Mouse (Mus musculus) liver, postnatal 0 days (tissue): ENCODE measurements around the gene Samd14.

Experiments
- CTCF ChIP-seq: sonication (generic); IDR thresholded peaks from 2 replicates; pipeline ENCODE4 v1.5.1; 2016; ENCODE audit warnings: antibody characterized with exemption, low read depth
- EP300 ChIP-seq: IDR thresholded peaks from 2 replicates; pipeline ENCODE4 v1.6.1; 2016; ENCODE audit warnings: antibody characterized with exemption, low read depth, mild to moderate bottlenecking

DNA sequence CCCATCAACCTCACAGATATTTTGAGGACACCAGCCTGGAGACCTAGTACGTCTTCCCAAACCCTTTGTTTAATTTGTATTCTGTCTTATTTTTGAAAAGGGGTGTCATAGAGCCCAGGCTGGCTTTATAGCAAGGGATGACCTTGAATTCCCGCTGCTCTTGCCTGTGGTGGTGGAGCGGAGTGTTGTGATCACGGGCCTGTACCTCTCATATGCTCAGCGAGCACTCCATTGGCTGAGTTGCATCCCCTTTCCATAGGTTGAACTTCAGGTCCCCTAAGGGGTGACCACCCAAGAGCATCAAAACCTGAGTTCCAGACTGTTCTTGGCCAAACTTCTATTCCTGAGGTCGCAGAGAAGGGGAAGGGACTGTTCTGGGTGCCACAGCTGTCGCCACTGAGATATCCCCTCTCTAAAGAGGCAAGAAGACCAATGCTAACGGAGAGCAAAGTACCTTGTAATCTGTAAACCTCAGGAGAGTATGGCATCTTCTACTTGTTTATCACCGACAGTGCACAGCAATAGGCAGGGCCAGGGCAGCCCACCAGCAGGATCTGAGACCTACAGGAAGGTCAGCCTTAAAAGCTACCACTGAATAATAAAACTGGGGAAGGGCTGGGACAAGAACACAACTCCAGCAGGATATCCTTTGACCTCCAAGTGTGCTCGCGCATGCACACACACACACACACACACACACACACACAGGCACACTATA lies 30.1 kb upstream of the Samd14 start:
- TF ChIP-seq CTCF (no peak), EP300 (0 out of 2 replicates have a peak, but pooled peaks have one; percentile 19)
